8 mouse cellular contexts compared by ENCODE assay signal in the genomic region with DNA sequence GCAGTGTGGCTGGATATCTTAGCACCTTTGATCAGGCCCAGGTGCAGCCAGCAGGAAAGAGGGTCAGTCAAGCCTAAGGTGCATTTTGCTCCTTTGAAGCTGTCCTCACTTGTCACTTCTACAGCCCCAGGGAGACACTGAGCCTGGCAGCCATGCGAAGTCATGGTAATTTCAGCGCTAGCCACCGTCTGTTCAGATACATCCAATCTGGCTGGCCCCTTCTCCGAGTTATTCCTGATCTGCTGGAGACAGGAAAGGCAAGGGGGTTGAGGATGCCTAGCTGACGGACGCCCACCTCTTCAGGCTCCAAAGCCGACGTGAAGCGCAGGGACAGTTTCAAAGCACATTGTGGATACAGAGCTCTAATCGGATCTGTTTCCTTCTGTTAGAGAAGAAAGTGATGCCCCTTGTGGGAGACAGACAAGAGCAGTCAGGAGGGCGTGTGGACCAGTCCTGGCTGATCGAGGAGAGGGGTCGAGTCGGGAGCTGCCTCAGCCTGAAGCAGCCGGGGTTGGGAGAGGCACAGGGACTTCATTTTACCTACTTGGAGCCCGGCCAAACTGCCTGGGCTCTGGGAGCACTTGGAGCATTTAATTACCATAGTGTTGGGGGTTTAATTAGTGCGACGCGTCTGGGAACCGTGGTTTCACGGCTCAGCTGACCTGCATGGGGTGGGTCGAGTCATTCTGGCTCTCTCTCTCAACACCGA. TPM values are rescaled to one million over a fixed set of nuclear protein-coding genes. Genes with fewer than 3 reads are reported as not detected.
A peak's percentile ranks its signal among the peaks of the same experiment; 100 is the strongest.
DNase-seq lines count a peak whose midpoint lies in the region; ATAC-seq and TF ChIP-seq lines count a peak whose summit lies in the region.

No protein-coding gene starts in this region.

- no peak for TF ChIP-seq POLR2A in thymus, adult 2 months (IDR thresholded peaks at IDR 0.05; ENCODE audit: control insufficient read depth, extremely low read depth, insufficient read depth, low read length, poor library complexity)

- no peaks in the 10 kb centered on the region for H3K9me3 ChIP-seq in neural tube, embryonic 11.5 days (ENCODE audit: control insufficient read depth, low read length)
- no peaks in the 10 kb centered on the region for H3K9me3 ChIP-seq in embryonic facial prominence, embryonic 13.5 days
- H3K9me3 ChIP-seq in hindbrain, embryonic 15.5 days, result no peaks in the 10 kb centered on the region
- no peaks in the 10 kb centered on the region for H3K9me3 ChIP-seq in limb, embryonic 11.5 days (ENCODE audit: control insufficient read depth, low read length)

- TF ChIP-seq CTCF in thymus, adult 2 months (IDR thresholded peaks at IDR 0.05; ENCODE audit: borderline replicate concordance, control insufficient read depth, extremely low read depth, insufficient read depth, low read length, poor library complexity), result no peak

- peak overlapping the region; percentile 34; the same call in 1 of the 2 replicates for H3K27ac ChIP-seq in neural tube, embryonic 11.5 days (ENCODE audit: low read depth, low read length)
- H3K27ac ChIP-seq in embryonic facial prominence, embryonic 13.5 days, result peak overlapping the region; percentile 68
- H3K27ac ChIP-seq in hindbrain, embryonic 15.5 days (replicated peaks), result peak overlapping the region; percentile 56
- H3K27ac ChIP-seq in limb, embryonic 11.5 days (replicated peaks; ENCODE audit: low read depth, low read length), result peak overlapping the region; percentile 73
- H3K27ac ChIP-seq in thymus, adult 2 months (ENCODE audit: control insufficient read depth, insufficient read depth, low read length), result no peak overlapping the region

- no peak for ATAC-seq in neural tube, embryonic 11.5 days (ENCODE audit: insufficient read depth, low FRiP score, low TSS enrichment)
- ATAC-seq in embryonic facial prominence, embryonic 13.5 days (ENCODE audit: insufficient number of reproducible peaks, insufficient read depth, low FRiP score, low TSS enrichment, low read depth), result no peak
- peak; percentile 54 for ATAC-seq in hindbrain, embryonic 15.5 days (ENCODE audit: low FRiP score, low read depth)
- ATAC-seq in limb, embryonic 11.5 days (ENCODE audit: insufficient number of reproducible peaks, low FRiP score, low TSS enrichment, low read depth), result 0 out of 2 replicates have a peak, but pooled peaks have one; percentile 45

- WGBS in neural tube, embryonic 11.5 days, result 26% methylated on average over 23 of the region's 23 CpGs
- 16% methylated on average over 23 of the region's 23 CpGs for WGBS in embryonic facial prominence, embryonic 13.5 days
- WGBS in hindbrain, embryonic 15.5 days, result 13% methylated on average over 23 of the region's 23 CpGs
- 16% methylated on average over 23 of the region's 23 CpGs for WGBS in limb, embryonic 11.5 days
- WGBS in thymus, adult 2 months, result 88% methylated on average over 23 of the region's 23 CpGs

- peaks cover 17% of the 10 kb centered on the region for H3K4me1 ChIP-seq in neural tube, embryonic 11.5 days (ENCODE audit: control insufficient read depth, insufficient read depth, low read length)
- H3K4me1 ChIP-seq in embryonic facial prominence, embryonic 13.5 days, result peaks cover 44% of the 10 kb centered on the region
- H3K4me1 ChIP-seq in hindbrain, embryonic 15.5 days (replicated peaks), result peaks cover 25% of the 10 kb centered on the region
- H3K4me1 ChIP-seq in limb, embryonic 11.5 days (ENCODE audit: control insufficient read depth, insufficient read depth, low read length), result peaks cover 25% of the 10 kb centered on the region
- H3K4me1 ChIP-seq in thymus, adult 2 months (replicated peaks; ENCODE audit: control insufficient read depth, insufficient read depth, low read length), result peaks cover 15% of the 10 kb centered on the region

- H3K36me3 ChIP-seq in neural tube, embryonic 11.5 days (ENCODE audit: control insufficient read depth, insufficient read depth, low read length), result no peaks in the 10 kb centered on the region
- H3K36me3 ChIP-seq in embryonic facial prominence, embryonic 13.5 days, result peaks cover 7% of the 10 kb centered on the region; the same call in 1 of the 2 replicates
- H3K36me3 ChIP-seq in hindbrain, embryonic 15.5 days, result no peaks in the 10 kb centered on the region
- H3K36me3 ChIP-seq in limb, embryonic 11.5 days (ENCODE audit: control insufficient read depth, insufficient read depth, low read length), result peaks cover 3% of the 10 kb centered on the region; the same call in 1 of the 2 replicates
- H3K36me3 ChIP-seq in thymus, adult 2 months (ENCODE audit: control insufficient read depth, insufficient read depth, low read length), result no peaks in the 10 kb centered on the region

- 0 out of 2 replicates have a peak overlapping the region, but pooled peaks have one; percentile 4 for H3K9ac ChIP-seq in neural tube, embryonic 11.5 days (ENCODE audit: low read length)
- H3K9ac ChIP-seq in embryonic facial prominence, embryonic 13.5 days, result peak overlapping the region; percentile 51
- H3K9ac ChIP-seq in hindbrain, embryonic 15.5 days, result no peak overlapping the region
- 0 out of 2 replicates have a peak overlapping the region, but pooled peaks have one; percentile 22 for H3K9ac ChIP-seq in limb, embryonic 11.5 days (ENCODE audit: low read length)

- no peak overlapping the region for H3K4me3 ChIP-seq in neural tube, embryonic 11.5 days (ENCODE audit: low read depth, low read length)
- no peak overlapping the region for H3K4me3 ChIP-seq in embryonic facial prominence, embryonic 13.5 days
- H3K4me3 ChIP-seq in hindbrain, embryonic 15.5 days, result no peak overlapping the region
- H3K4me3 ChIP-seq in limb, embryonic 11.5 days (ENCODE audit: low read depth, low read length), result no peak overlapping the region
- no peak overlapping the region for H3K4me3 ChIP-seq in thymus, adult 2 months (ENCODE audit: control insufficient read depth, insufficient read depth, low read length)

- DNase-seq in neural tube, embryonic 11.5 days (ENCODE audit: low spot score), result peak; percentile 31
- DNase-seq in neural tube, embryonic 10.5 days (ENCODE audit: extremely low spot score, low spot score), result no peak
- DNase-seq in limb, embryonic 11.5 days (ENCODE audit: low spot score), result peak; percentile 52
- DNase-seq in retina, postnatal 7 days (ENCODE audit: low read depth, low spot score), result peak; percentile 16
- DNase-seq in thymus, adult 2 months, result no peak
- DNase-seq in thymus, postnatal 10 days (ENCODE audit: low spot score in 2 of 2), result no peak

- H3K27me3 ChIP-seq in neural tube, embryonic 11.5 days (ENCODE audit: control insufficient read depth, insufficient read depth, low read length), result no peaks in the 10 kb centered on the region
- H3K27me3 ChIP-seq in embryonic facial prominence, embryonic 13.5 days, result no peaks in the 10 kb centered on the region
- H3K27me3 ChIP-seq in hindbrain, embryonic 15.5 days, result no peaks in the 10 kb centered on the region
- H3K27me3 ChIP-seq in limb, embryonic 11.5 days (ENCODE audit: control insufficient read depth, insufficient read depth, low read length), result no peaks in the 10 kb centered on the region
- no peaks in the 10 kb centered on the region for H3K27me3 ChIP-seq in thymus, adult 2 months (ENCODE audit: control insufficient read depth, insufficient read depth, low read length)

- H3K4me2 ChIP-seq in neural tube, embryonic 11.5 days (ENCODE audit: low read depth), result peak overlapping the region; percentile 19
- peak overlapping the region; percentile 42 for H3K4me2 ChIP-seq in embryonic facial prominence, embryonic 13.5 days
- H3K4me2 ChIP-seq in hindbrain, embryonic 15.5 days, result peak overlapping the region; percentile 35
- H3K4me2 ChIP-seq in limb, embryonic 11.5 days (ENCODE audit: low read depth, severe bottlenecking), result peak overlapping the region; percentile 28

RNA-seq across cellular contexts. Expression of a gene that starts 27.3 kb away (rescaled TPM):
- polyA plus RNA-seq in neural tube, embryonic 11.5 days (2014; fragmentation: Nextera tagmentation; extraction: Ambion mirVana), result 5.5 and 7.5 TPM in 2 replicates
- polyA plus RNA-seq in embryonic facial prominence, embryonic 13.5 days (2015; fragmentation: Nextera tagmentation; extraction: Ambion mirVana), result 8.4 and 16.2 TPM in 2 replicates
- polyA plus RNA-seq in hindbrain, embryonic 15.5 days (2015; fragmentation: Nextera tagmentation; extraction: Ambion mirVana), result 2.2 and 2.8 TPM in 2 replicates
- polyA plus RNA-seq in limb, embryonic 11.5 days (2014; fragmentation: Nextera tagmentation; extraction: Ambion mirVana), result 6.2 and 7.2 TPM in 2 replicates
- 93.6 and 106 TPM in 2 replicates for polyA plus RNA-seq in thymus, adult 2 months (2012; rRNA removed)

RNA-seq across cellular contexts. Expression of a gene that starts 44.0 kb away (rescaled TPM):
- polyA plus RNA-seq in neural tube, embryonic 11.5 days (2014; fragmentation: Nextera tagmentation; extraction: Ambion mirVana), result 34.3 and 37.1 TPM in 2 replicates
- 34.3 and 39.6 TPM in 2 replicates for polyA plus RNA-seq in embryonic facial prominence, embryonic 13.5 days (2015; fragmentation: Nextera tagmentation; extraction: Ambion mirVana)
- polyA plus RNA-seq in hindbrain, embryonic 15.5 days (2015; fragmentation: Nextera tagmentation; extraction: Ambion mirVana), result 10.6 and 11.5 TPM in 2 replicates
- 46.4 and 51.7 TPM in 2 replicates for polyA plus RNA-seq in limb, embryonic 11.5 days (2014; fragmentation: Nextera tagmentation; extraction: Ambion mirVana)
- 136 and 210 TPM in 2 replicates for polyA plus RNA-seq in thymus, adult 2 months (2012; rRNA removed)

RNA-seq across cellular contexts. Expression of a gene that starts 47.9 kb away (rescaled TPM):
- 62.0 and 76.9 TPM in 2 replicates for polyA plus RNA-seq in neural tube, embryonic 11.5 days (2014; fragmentation: Nextera tagmentation; extraction: Ambion mirVana)
- polyA plus RNA-seq in embryonic facial prominence, embryonic 13.5 days (2015; fragmentation: Nextera tagmentation; extraction: Ambion mirVana), result 54.9 and 69.0 TPM in 2 replicates
- polyA plus RNA-seq in hindbrain, embryonic 15.5 days (2015; fragmentation: Nextera tagmentation; extraction: Ambion mirVana), result 78.3 and 80.7 TPM in 2 replicates
- polyA plus RNA-seq in limb, embryonic 11.5 days (2014; fragmentation: Nextera tagmentation; extraction: Ambion mirVana), result 80.7 and 81.3 TPM in 2 replicates
- 118 and 136 TPM in 2 replicates for polyA plus RNA-seq in thymus, adult 2 months (2012; rRNA removed)

RNA-seq across cellular contexts. Expression of a gene that starts 47.9 kb away (rescaled TPM):
- polyA plus RNA-seq in neural tube, embryonic 11.5 days (2014; fragmentation: Nextera tagmentation; extraction: Ambion mirVana), result 30.1 and 31.1 TPM in 2 replicates
- 51.1 and 51.3 TPM in 2 replicates for polyA plus RNA-seq in embryonic facial prominence, embryonic 13.5 days (2015; fragmentation: Nextera tagmentation; extraction: Ambion mirVana)
- polyA plus RNA-seq in hindbrain, embryonic 15.5 days (2015; fragmentation: Nextera tagmentation; extraction: Ambion mirVana), result 33.9 and 37.9 TPM in 2 replicates
- 35.3 and 36.8 TPM in 2 replicates for polyA plus RNA-seq in limb, embryonic 11.5 days (2014; fragmentation: Nextera tagmentation; extraction: Ambion mirVana)
- 273 and 296 TPM in 2 replicates for polyA plus RNA-seq in thymus, adult 2 months (2012; rRNA removed)

RNA-seq across cellular contexts. Expression of a gene that starts 52.9 kb away (rescaled TPM):
- 219 and 243 TPM in 2 replicates for polyA plus RNA-seq in neural tube, embryonic 11.5 days (2014; fragmentation: Nextera tagmentation; extraction: Ambion mirVana)
- 296 and 355 TPM in 2 replicates for polyA plus RNA-seq in embryonic facial prominence, embryonic 13.5 days (2015; fragmentation: Nextera tagmentation; extraction: Ambion mirVana)
- polyA plus RNA-seq in hindbrain, embryonic 15.5 days (2015; fragmentation: Nextera tagmentation; extraction: Ambion mirVana), result 170 and 179 TPM in 2 replicates
- 271 and 284 TPM in 2 replicates for polyA plus RNA-seq in limb, embryonic 11.5 days (2014; fragmentation: Nextera tagmentation; extraction: Ambion mirVana)
- polyA plus RNA-seq in thymus, adult 2 months (2012; rRNA removed), result 119 and 136 TPM in 2 replicates

Comparison
In these comparisons a context has a peak if more than half of its experiments do, and no peak if none do; other contexts are left out.
1. DNase-seq: peak in neural tube, embryonic 11.5 days (single experiment), limb, embryonic 11.5 days (single experiment) and retina, postnatal 7 days (single experiment); none in neural tube, embryonic 10.5 days (single experiment), thymus, adult 2 months (single experiment) and thymus, postnatal 10 days (0 of 2).
2. ATAC-seq: peak in hindbrain, embryonic 15.5 days (single experiment) and limb, embryonic 11.5 days (single experiment); none in neural tube, embryonic 11.5 days (single experiment) and embryonic facial prominence, embryonic 13.5 days (single experiment).
3. Peak in every context shown above with its lines, with median percentiles within 50 percentile points of each other: H3K4me2 ChIP-seq.